Mouse (Mus musculus): ENCODE measurements around the gene Mapkap1. TPM values are rescaled to one million over a fixed set of nuclear protein-coding genes. Genes with fewer than 3 reads are reported as not detected.

Mapkap1 gene
- total RNA-seq, 2 experiments from 2014 or later, result 54.6 to 63.1 TPM

- no peak for DNase-seq
Observed at GRCm38 (mm10) chr2:34632051-34632450, 225.5 kb downstream of the Mapkap1 start.

DNA sequence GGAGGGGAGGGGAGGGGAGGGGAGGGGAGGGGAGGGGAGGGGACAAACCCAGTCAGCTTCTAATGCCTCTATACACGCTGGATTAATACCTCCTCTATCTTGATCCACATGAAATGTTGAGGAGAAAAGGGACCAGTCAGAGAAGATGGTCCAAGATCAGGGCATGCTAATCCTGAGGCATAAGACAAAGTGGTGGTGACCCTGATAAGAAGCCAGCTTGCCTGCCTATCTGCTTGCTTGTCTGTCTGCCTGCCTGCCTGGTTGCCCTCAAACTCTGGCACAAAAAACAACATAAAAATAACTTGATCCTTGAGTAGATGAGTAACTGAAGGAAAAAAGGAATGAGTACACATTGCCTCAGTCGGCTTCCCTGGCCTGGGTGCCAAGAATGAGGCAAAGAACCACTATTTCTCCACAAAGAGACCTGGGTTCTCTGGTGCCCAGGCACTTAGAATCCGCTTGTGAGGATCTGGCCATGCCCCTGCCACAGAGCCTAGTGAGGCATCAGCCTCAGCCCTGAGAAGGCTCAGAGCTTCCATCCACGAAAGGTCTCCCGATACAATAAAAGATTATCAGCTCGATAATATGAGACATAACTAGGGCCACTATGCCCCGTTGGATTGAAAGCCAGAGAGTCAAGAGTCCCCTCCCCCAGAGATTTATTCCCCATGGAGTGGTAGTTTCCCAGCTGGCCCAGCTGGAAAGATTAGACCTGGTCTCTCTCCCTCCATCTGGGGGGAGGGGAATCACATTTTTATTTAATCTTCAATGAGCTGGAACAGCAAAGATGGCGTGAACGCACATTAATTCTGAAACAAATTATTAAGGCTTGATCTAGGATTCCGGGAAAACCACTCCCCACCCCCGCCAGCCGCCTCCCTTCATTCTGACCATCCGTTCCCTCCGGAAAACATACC lies 228.9 kb downstream of the Mapkap1 start:
- no peak for DNase-seq

DNA sequence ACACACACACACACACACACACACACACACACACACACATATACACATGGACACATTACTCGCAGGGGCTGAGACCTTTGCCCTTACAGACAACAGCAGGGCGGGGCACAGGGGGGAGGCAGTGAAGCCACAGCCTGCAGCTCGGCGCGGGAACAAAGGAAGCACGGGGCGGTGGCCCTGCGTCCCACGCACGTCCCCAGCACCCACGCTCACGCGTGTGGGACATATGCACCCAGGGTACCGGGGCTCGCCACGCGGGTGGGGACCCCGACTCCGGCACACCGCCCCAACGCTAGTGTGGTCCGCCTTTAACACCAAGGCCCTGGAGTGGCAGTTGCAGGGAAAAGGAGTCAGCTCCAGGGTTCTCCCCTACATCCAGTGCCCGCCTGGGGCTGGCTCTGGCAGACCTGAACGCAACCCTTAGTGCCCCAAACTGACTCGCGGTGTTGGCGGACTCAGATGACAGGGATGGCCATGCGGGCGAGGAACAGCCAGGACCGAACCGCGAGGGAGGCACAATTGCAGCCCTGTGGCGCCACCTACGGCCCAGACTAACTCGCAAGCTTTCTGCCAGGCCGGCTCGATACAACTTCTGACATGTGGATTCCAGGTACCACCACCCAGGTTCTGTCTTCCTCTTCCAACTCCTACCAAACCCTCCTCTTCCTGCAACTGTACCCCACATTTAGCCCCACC lies 232.5 kb downstream of the Mapkap1 start:
- DNase-seq, result peak; percentile 70

GRCm38 (mm10) chr2:34639725-34640124 lies 233.2 kb downstream of the Mapkap1 start:
- no peak for DNase-seq

- no peak for DNase-seq
Observed at GRCm38 (mm10) chr2:34642351-34642750, 235.8 kb downstream of the Mapkap1 start.

GRCm38 (mm10) chr2:34644571-34645526 lies 238.3 kb downstream of the Mapkap1 start:
- DNase-seq, result no peak

GRCm38 (mm10) chr2:34645851-34646540 lies 239.4 kb downstream of the Mapkap1 start:
- peak; percentile 58 for DNase-seq

DNA sequence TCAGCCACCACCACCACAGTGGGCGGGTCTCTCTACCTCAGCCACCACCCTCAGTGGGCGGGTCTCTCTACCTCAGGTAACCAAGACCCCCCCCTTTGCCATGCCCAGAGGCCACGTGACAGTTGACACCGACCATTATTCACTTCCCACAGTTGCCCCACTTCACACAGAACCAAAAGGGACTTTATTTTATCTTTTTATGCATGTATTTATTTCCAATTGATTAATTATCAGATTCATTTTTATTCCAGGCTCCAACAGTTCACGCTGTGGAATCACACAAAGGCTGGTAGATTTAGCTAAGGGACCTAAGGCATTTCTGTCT lies 239.9 kb downstream of the Mapkap1 start:
- no peak for DNase-seq

DNA sequence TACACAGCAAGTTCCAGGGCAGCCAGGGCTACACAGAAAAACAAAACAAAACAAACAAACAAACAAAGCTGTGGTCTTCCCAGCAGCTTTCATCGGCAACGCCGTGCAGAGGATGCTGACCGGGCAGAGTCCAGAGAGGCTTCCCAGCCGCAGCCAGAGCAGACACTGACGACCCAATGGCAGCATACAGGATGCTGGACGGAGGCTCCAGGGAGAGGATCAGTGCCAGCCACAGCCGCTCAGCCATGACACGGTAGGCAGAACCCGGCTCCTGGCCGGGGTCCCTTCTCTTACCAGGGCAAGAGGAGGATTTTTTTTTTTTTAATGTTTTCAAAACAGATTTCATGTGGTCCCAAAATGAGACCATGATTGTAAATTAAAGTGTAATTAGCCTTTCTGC lies 240.8 kb downstream of the Mapkap1 start:
- no peak for DNase-seq

DNA sequence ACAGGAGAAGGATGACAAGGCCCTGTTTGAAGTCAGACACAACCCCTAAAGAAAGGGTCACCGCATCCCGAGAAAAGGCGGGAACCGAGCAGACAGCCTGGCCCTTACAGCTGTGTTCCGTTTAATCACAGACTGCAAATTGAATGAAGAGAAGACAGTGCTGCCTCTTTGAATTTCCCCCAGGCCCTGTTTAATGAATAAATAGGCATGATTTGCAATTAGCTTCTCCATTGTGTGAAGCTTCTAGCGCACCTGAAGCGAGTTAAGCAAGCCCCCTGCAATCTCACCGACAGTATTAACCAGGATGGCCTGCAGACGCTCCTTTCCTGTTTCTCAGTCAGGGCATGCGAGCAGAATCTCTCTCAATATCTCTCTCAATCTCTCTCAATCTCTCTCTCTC lies 261.2 kb downstream of the Mapkap1 start:
- DNase-seq, result no peak

GRCm38 (mm10) chr2:34668440-34669191 lies 262.0 kb downstream of the Mapkap1 start:
- no peak for DNase-seq

DNA sequence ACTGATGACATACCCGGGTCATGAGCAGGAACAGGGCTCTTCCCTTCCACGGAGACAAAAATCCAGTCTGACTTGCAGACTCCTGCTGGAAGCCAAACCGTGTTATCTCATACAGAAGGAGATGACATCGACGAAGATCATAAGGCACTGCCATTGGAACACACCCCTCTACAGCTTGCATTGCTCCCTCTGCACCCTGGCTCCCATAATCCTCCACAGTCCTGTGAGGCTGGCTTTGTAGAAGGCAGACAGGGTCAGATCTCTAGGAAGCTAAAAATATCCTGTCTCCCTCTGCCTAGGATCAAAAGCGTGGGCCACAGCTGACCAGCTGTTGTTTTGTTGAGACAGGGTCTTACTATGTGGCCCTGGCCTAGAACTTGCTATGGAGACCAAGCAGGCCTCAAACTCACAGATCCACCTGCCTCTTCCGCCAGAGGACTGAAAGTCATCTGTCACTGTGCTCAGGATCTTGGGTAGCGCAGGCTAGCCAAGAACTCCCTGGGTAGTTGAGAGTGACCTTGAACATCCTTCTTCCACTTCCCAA lies 262.7 kb downstream of the Mapkap1 start:
- no peak for DNase-seq

DNA sequence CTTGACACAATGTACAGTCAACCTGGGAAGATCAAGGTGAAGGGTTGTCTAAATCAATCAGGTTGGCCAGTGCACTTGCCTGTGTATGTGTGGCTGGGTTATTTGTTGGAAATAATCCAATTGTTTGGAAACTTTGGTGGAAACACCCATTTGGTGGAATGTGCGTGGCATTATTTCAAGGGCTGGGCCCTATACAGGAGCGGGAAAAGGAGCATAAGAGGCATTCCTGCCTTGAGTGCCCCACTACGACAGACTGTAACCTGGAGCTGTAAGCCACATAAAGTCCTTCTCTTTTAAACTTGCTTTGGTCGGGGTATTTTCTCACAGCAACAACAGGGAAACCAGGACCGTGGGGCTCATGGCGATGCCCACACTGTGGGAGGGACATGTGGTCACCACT lies 263.9 kb downstream of the Mapkap1 start:
- DNase-seq, result no peak

DNA sequence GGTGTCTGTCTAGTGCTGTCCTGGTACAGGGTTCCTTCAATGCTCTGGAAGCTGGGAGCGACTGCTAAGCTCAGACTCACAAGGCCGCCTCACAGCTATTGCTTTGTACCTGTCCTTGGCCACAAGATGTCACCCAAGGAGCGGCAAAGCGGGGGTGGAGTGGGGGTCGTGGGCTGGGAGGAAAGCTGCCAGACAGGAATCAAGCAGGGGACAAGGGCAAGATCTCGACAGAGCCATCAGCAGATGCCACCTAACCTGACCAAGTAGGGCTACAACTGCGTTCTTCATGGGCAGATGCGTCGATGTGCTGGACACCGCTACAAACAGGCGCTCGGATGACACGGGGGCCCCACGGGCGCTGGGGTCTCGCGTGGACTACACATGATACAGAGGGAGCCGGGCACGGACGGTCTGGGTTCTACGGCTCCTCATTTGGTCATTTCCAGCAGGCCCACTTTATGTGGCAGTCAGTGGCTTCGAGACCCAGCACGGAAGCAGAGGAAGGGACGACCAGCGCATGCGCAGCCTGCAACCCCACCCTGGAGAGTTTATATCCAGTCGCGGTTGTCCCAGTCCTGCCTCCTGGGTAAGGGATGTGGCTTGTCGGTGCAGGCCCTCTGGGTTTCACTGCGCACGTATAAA lies 264.9 kb downstream of the Mapkap1 start:
- peak; percentile 27 for DNase-seq

DNA sequence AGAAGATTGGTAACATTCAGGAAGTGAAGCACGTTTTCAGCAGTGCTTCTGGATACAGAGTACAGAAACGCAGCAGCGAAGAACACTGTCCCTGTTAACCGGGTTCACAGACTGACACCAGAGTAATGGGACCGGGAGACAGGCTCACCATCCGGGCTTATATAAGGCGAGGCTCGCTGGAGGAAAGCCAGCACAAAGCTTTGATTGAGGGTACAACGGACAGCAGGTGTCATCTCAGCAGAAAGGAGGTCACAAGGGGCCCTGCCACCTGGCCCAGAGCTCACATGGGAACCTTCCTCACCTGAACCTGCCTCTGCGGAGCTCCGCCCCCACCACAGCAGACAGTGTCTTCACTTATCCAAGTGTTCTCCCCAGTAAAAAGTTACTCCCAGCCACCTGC lies 267.3 kb downstream of the Mapkap1 start:
- DNase-seq, result no peak

Other genes with a start within 250 kb of the Mapkap1 start
- 1 to 10 TPM; 2.7 to 4.1 TPM for gene Pbx3, start 33.6 kb upstream of the Mapkap1 start, total RNA-seq (2021)